Mouse (Mus musculus): ENCODE results near the gene Arhgef26. TPM values are rescaled to one million over a fixed set of nuclear protein-coding genes. Genes with fewer than 3 reads are reported as not detected.

Arhgef26 gene
- polyA plus RNA-seq, 1 experiment: 0.57 TPM

- DNase-seq: no peak
- Histone ChIP-seq H3K36me3 (ENCODE audit: control insufficient read depth, insufficient read depth, low read length) (no peaks in the 10 kb centered on the region), H3K4me1 (replicated peaks; ENCODE audit: control insufficient read depth, insufficient read depth, low read length) (no peaks in the 10 kb centered on the region), H3K4me3 (ENCODE audit: control insufficient read depth, insufficient read depth, low read length) (no peak overlapping the region), H3K27ac (ENCODE audit: control insufficient read depth, insufficient read depth, low read length) (no peak overlapping the region), H3K27me3 (ENCODE audit: control insufficient read depth, insufficient read depth, low read length) (no peaks in the 10 kb centered on the region)
- WGBS: 86% methylated on average over 3 of the region's 3 CpGs
- no peak for TF ChIP-seq POLR2A (IDR thresholded peaks at IDR 0.05; ENCODE audit: control insufficient read depth, extremely low read depth, insufficient read depth, low read length, poor library complexity)
- TF ChIP-seq CTCF (IDR thresholded peaks at IDR 0.05; ENCODE audit: borderline replicate concordance, control insufficient read depth, extremely low read depth, insufficient read depth, low read length, poor library complexity): no peak
These were observed 116.0 kb downstream of the Arhgef26 start for GRCm38 (mm10) chr3:62454096-62454495.

GRCm38 (mm10) chr3:62455854-62456253 is 117.7 kb downstream of the Arhgef26 start:
- Histone ChIP-seq H3K4me1 (replicated peaks; ENCODE audit: control insufficient read depth, insufficient read depth, low read length) (no peaks in the 10 kb centered on the region), H3K36me3 (ENCODE audit: control insufficient read depth, insufficient read depth, low read length) (no peaks in the 10 kb centered on the region), H3K27me3 (ENCODE audit: control insufficient read depth, insufficient read depth, low read length) (no peaks in the 10 kb centered on the region), H3K27ac (ENCODE audit: control insufficient read depth, insufficient read depth, low read length) (no peak overlapping the region), H3K4me3 (ENCODE audit: control insufficient read depth, insufficient read depth, low read length) (no peak overlapping the region)
- TF ChIP-seq CTCF (IDR thresholded peaks at IDR 0.05; ENCODE audit: borderline replicate concordance, control insufficient read depth, extremely low read depth, insufficient read depth, low read length, poor library complexity) (no peak), POLR2A (IDR thresholded peaks at IDR 0.05; ENCODE audit: control insufficient read depth, extremely low read depth, insufficient read depth, low read length, poor library complexity) (no peak)
- no peak for DNase-seq
- 75% methylated on average over 1 of the region's 1 CpGs for WGBS

GRCm38 (mm10) chr3:62458284-62459013 is 120.3 kb downstream of the Arhgef26 start:
- no peaks in the 10 kb centered on the region for H3K27me3 ChIP-seq (ENCODE audit: control insufficient read depth, insufficient read depth, low read length)
- TF ChIP-seq POLR2A (IDR thresholded peaks at IDR 0.05; ENCODE audit: control insufficient read depth, extremely low read depth, insufficient read depth, low read length, poor library complexity) (no peak), CTCF (IDR thresholded peaks at IDR 0.05; ENCODE audit: borderline replicate concordance, control insufficient read depth, extremely low read depth, insufficient read depth, low read length, poor library complexity) (no peak)
- WGBS: 49% methylated on average over 6 of the region's 6 CpGs
- H3K36me3 ChIP-seq (ENCODE audit: control insufficient read depth, insufficient read depth, low read length): peaks cover 12% of the 10 kb centered on the region; the same call in 1 of the 2 replicates
- no peak overlapping the region for H3K27ac ChIP-seq (ENCODE audit: control insufficient read depth, insufficient read depth, low read length)
- H3K4me3 ChIP-seq (ENCODE audit: control insufficient read depth, insufficient read depth, low read length): no peak overlapping the region
- H3K4me1 ChIP-seq (replicated peaks; ENCODE audit: control insufficient read depth, insufficient read depth, low read length): no peaks in the 10 kb centered on the region
- DNase-seq: peak; percentile 33

GRCm38 (mm10) chr3:62459483-62459882 is 121.3 kb downstream of the Arhgef26 start:
- Histone ChIP-seq H3K4me1 (replicated peaks; ENCODE audit: control insufficient read depth, insufficient read depth, low read length) (no peaks in the 10 kb centered on the region), H3K27ac (ENCODE audit: control insufficient read depth, insufficient read depth, low read length) (no peak overlapping the region), H3K27me3 (ENCODE audit: control insufficient read depth, insufficient read depth, low read length) (no peaks in the 10 kb centered on the region), H3K4me3 (ENCODE audit: control insufficient read depth, insufficient read depth, low read length) (no peak overlapping the region), H3K36me3 (ENCODE audit: control insufficient read depth, insufficient read depth, low read length) (peaks cover 19% of the 10 kb centered on the region; the same call in 1 of the 2 replicates)
- TF ChIP-seq CTCF (IDR thresholded peaks at IDR 0.05; ENCODE audit: borderline replicate concordance, control insufficient read depth, extremely low read depth, insufficient read depth, low read length, poor library complexity) (no peak), POLR2A (IDR thresholded peaks at IDR 0.05; ENCODE audit: control insufficient read depth, extremely low read depth, insufficient read depth, low read length, poor library complexity) (no peak)
- WGBS: 89% methylated on average over 6 of the region's 6 CpGs
- DNase-seq: no peak

- Histone ChIP-seq H3K36me3 (ENCODE audit: control insufficient read depth, insufficient read depth, low read length) (peaks cover 48% of the 10 kb centered on the region), H3K4me3 (ENCODE audit: control insufficient read depth, insufficient read depth, low read length) (no peak overlapping the region), H3K27me3 (ENCODE audit: control insufficient read depth, insufficient read depth, low read length) (no peaks in the 10 kb centered on the region), H3K4me1 (replicated peaks; ENCODE audit: control insufficient read depth, insufficient read depth, low read length) (no peaks in the 10 kb centered on the region), H3K27ac (ENCODE audit: control insufficient read depth, insufficient read depth, low read length) (no peak overlapping the region)
- WGBS: 97% methylated on average over 3 of the region's 3 CpGs
- TF ChIP-seq CTCF (IDR thresholded peaks at IDR 0.05; ENCODE audit: borderline replicate concordance, control insufficient read depth, extremely low read depth, insufficient read depth, low read length, poor library complexity) (no peak), POLR2A (IDR thresholded peaks at IDR 0.05; ENCODE audit: control insufficient read depth, extremely low read depth, insufficient read depth, low read length, poor library complexity) (no peak)
- no peak for DNase-seq
These were observed 126.1 kb downstream of the Arhgef26 start for GRCm38 (mm10) chr3:62464276-62464675.

- Histone ChIP-seq H3K4me3 (ENCODE audit: control insufficient read depth, insufficient read depth, low read length) (no peak overlapping the region), H3K27me3 (ENCODE audit: control insufficient read depth, insufficient read depth, low read length) (no peaks in the 10 kb centered on the region), H3K27ac (ENCODE audit: control insufficient read depth, insufficient read depth, low read length) (no peak overlapping the region), H3K4me1 (replicated peaks; ENCODE audit: control insufficient read depth, insufficient read depth, low read length) (no peaks in the 10 kb centered on the region), H3K36me3 (ENCODE audit: control insufficient read depth, insufficient read depth, low read length) (peaks cover 75% of the 10 kb centered on the region)
- 93% methylated on average over 1 of the region's 1 CpGs for WGBS
- DNase-seq: no peak
- no peak for TF ChIP-seq POLR2A (IDR thresholded peaks at IDR 0.05; ENCODE audit: control insufficient read depth, extremely low read depth, insufficient read depth, low read length, poor library complexity)
- no peak for TF ChIP-seq CTCF (IDR thresholded peaks at IDR 0.05; ENCODE audit: borderline replicate concordance, control insufficient read depth, extremely low read depth, insufficient read depth, low read length, poor library complexity)
These were observed 132.0 kb downstream of the Arhgef26 start for GRCm38 (mm10) chr3:62470179-62470578.
